Mouse (Mus musculus): ENCODE data around the gene Spata1. TPM values are rescaled to one million over a fixed set of nuclear protein-coding genes. Genes with fewer than 3 reads are reported as not detected.

The Spata1 gene
- total and polyA plus RNA-seq, 2 experiments, result 0.21 to 5.1 TPM

DNA sequence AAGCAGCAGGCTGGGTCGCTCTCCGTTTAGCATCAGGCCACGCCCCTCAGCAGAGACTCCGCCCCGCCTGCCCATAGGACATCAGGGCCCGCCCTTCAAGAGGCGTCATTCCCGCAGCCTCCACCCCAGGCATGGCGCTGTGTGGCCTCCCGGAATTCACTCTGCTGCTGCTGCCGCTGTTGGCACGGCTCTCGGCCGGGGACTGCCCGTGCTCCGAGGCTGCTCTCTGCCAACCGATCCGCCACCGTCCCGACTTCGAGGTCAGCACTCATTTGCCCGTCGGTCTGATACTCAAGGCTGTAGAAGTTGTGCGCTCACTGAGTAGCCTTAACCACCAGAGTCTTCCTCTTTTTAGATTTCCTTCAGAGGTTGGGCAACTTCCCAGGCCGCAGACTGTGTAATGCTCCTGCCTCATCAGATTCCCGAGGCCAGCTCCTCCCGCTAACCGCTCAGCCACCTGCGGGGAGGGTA is 49.1 kb downstream of the Spata1 start:
- H3K79me2 ChIP-seq (ENCODE audit: control insufficient read depth, insufficient read depth, low read length), result peaks cover 4% of the 10 kb centered on the region; the same call in 1 of the 2 replicates
- peaks cover 3% of the 10 kb centered on the region; the same call in 1 of the 2 replicates for H3K36me3 ChIP-seq (ENCODE audit: control insufficient read depth, insufficient read depth, low read length)
- H3K4me1 ChIP-seq (ENCODE audit: control insufficient read depth, insufficient read depth, low read length), result peaks cover 2% of the 10 kb centered on the region
- H3K27ac ChIP-seq (replicated peaks; ENCODE audit: insufficient read depth, low read depth, low read length), result peak overlapping the region; percentile 92
- H3K9ac ChIP-seq (ENCODE audit: low read depth, low read length), result peak overlapping the region; percentile 95
- no peaks in the 10 kb centered on the region for H3K27me3 ChIP-seq (ENCODE audit: control insufficient read depth, insufficient read depth, low read length)
- peak; percentile 80 for DNase-seq (ENCODE audit: extremely low read depth, low read depth, low spot score)
- peak; percentile 18; the same call in 1 of the 2 replicates for TF ChIP-seq CTCF (IDR thresholded peaks at IDR 0.05; ENCODE audit: low read depth, low read length)
- peak; percentile 97 for TF ChIP-seq POLR2A (IDR thresholded peaks at IDR 0.05; ENCODE audit: extremely low read depth, insufficient read depth, low read length)
- peak overlapping the region; percentile 92 for H3K4me3 ChIP-seq (ENCODE audit: insufficient read depth, low read depth, low read length)
- WGBS, result under 1% methylated on average over 29 of the region's 29 CpGs

DNA sequence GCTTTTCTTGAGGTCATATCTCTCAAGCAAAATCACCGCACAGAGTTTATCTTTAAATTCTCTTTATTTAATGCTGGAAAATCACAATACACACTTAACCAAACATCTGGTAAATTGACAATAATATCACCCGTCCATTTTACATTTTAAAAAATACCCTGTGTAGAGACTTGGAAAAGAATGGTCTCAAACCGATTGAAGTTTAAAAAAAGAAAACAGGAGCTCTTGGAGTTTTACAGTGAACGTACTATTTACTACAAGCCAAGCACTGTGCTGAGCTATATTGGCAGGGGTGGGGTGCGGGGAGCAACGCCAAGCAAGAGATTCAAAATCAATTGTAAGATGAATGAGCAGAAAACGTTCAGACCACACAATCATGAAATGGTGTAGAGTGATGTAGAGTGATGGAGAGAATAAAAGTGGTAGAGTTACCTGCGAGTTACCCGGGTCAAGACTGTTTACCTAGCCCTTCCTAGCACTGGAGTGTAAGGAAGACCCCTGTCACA is 49.8 kb downstream of the Spata1 start, which contains the start of gene Ctbs:
TSS of gene Ctbs (plus strand) at position 51 of the 506 bp plus-strand sequence.
- WGBS, result 52% methylated on average over 9 of the region's 9 CpGs
- peak within 1 kb of the TSS; percentile 92 for H3K27ac ChIP-seq (replicated peaks; ENCODE audit: insufficient read depth, low read depth, low read length)
- no peaks in the 10 kb centered on the region for H3K36me3 ChIP-seq (ENCODE audit: control insufficient read depth, insufficient read depth, low read length)
- no peak for DNase-seq (ENCODE audit: extremely low read depth, low read depth, low spot score)
- peaks cover 4% of the 10 kb centered on the region; the same call in 1 of the 2 replicates for H3K79me2 ChIP-seq (ENCODE audit: control insufficient read depth, insufficient read depth, low read length)
- H3K9ac ChIP-seq (ENCODE audit: low read depth, low read length), result peak within 1 kb of the TSS; percentile 95
- no peaks in the 10 kb centered on the region for H3K27me3 ChIP-seq (ENCODE audit: control insufficient read depth, insufficient read depth, low read length)
- TF ChIP-seq POLR2A (IDR thresholded peaks at IDR 0.05; ENCODE audit: extremely low read depth, insufficient read depth, low read length) (no peak), CTCF (IDR thresholded peaks at IDR 0.05; ENCODE audit: low read depth, low read length) (no peak)
- peaks cover 2% of the 10 kb centered on the region for H3K4me1 ChIP-seq (ENCODE audit: control insufficient read depth, insufficient read depth, low read length)
- peak within 1 kb of the TSS; percentile 92 for H3K4me3 ChIP-seq (ENCODE audit: insufficient read depth, low read depth, low read length)

DNA sequence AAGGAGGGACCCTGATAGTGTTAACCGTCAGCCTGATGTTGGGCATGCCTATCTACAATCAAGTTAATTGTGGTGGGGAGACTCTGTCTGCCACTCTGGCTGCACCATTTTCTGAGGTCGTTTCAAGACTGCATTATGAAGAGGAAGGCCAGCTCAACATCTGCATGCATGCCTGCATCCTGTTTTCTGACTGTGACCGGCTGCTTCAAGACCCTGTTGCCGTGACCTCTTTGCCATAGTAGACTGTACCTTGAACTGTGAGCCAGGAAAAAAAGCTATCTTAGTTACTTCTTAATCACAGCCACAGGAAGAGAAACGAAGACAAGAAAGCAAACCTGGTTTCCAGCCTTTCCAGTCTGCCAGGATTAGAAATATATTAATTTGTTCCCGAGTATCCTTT is 50.6 kb downstream of the Spata1 start:
- H3K27me3 ChIP-seq (ENCODE audit: control insufficient read depth, insufficient read depth, low read length), result no peaks in the 10 kb centered on the region
- TF ChIP-seq CTCF (IDR thresholded peaks at IDR 0.05; ENCODE audit: low read depth, low read length) (no peak), POLR2A (IDR thresholded peaks at IDR 0.05; ENCODE audit: extremely low read depth, insufficient read depth, low read length) (no peak)
- no peak overlapping the region for H3K27ac ChIP-seq (replicated peaks; ENCODE audit: insufficient read depth, low read depth, low read length)
- 68% methylated on average over 6 of the region's 6 CpGs for WGBS
- no peak overlapping the region for H3K4me3 ChIP-seq (ENCODE audit: insufficient read depth, low read depth, low read length)
- no peak for DNase-seq (ENCODE audit: extremely low read depth, low read depth, low spot score)
- H3K79me2 ChIP-seq (ENCODE audit: control insufficient read depth, insufficient read depth, low read length), result peaks cover 4% of the 10 kb centered on the region; the same call in 1 of the 2 replicates
- peaks cover 2% of the 10 kb centered on the region for H3K4me1 ChIP-seq (ENCODE audit: control insufficient read depth, insufficient read depth, low read length)
- no peaks in the 10 kb centered on the region for H3K36me3 ChIP-seq (ENCODE audit: control insufficient read depth, insufficient read depth, low read length)
- H3K9ac ChIP-seq (ENCODE audit: low read depth, low read length), result no peak overlapping the region

DNA sequence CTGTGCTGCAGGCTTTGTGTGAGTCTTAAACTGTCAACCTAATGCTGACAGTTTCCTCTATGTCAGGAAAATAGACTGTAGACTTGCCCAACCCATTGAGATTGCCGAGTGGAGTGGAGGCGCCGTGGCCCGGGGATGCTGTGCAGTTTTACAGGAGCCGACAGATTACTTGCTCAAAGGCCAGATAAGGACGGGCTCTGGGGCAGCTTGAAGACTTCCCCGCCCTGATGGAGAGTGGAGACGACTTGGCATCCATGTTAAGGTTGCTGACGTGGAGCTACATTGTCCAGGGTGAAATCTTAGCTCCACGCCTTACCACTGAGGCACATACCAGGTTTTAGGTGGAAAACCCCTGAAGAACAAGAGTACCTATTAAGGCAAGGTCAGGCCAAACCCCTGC is 51.2 kb downstream of the Spata1 start:
- H3K4me3 ChIP-seq (ENCODE audit: insufficient read depth, low read depth, low read length), result no peak overlapping the region
- H3K27ac ChIP-seq (replicated peaks; ENCODE audit: insufficient read depth, low read depth, low read length), result no peak overlapping the region
- H3K4me1 ChIP-seq (ENCODE audit: control insufficient read depth, insufficient read depth, low read length), result peaks cover 6% of the 10 kb centered on the region
- WGBS, result 88% methylated on average over 10 of the region's 10 CpGs
- DNase-seq (ENCODE audit: extremely low read depth, low read depth, low spot score), result no peak
- no peak overlapping the region for H3K9ac ChIP-seq (ENCODE audit: low read depth, low read length)
- H3K36me3 ChIP-seq (ENCODE audit: control insufficient read depth, insufficient read depth, low read length), result no peaks in the 10 kb centered on the region
- peaks cover 4% of the 10 kb centered on the region; the same call in 1 of the 2 replicates for H3K79me2 ChIP-seq (ENCODE audit: control insufficient read depth, insufficient read depth, low read length)
- TF ChIP-seq POLR2A (IDR thresholded peaks at IDR 0.05; ENCODE audit: extremely low read depth, insufficient read depth, low read length), result no peak
- no peak for TF ChIP-seq CTCF (IDR thresholded peaks at IDR 0.05; ENCODE audit: low read depth, low read length)
- no peaks in the 10 kb centered on the region for H3K27me3 ChIP-seq (ENCODE audit: control insufficient read depth, insufficient read depth, low read length)

DNA sequence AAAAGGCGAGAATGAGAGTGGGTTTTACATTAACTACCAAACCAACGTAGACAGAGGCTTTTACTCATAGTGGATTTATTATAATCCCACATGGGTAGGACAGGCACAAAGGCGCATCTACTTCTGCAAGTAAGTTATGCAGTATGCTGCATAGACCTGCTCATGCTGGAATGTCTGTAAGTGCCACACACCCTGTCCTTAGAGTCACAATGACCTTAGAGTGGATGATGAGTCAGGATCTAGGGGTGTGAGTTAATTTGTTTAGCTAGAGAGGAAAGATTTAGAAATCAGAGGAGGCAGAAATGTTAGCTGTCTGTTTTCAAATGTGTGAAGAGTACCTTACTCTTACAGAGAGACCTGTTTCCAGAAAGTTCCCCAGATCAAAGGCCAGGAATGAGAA is 52.0 kb downstream of the Spata1 start:
- WGBS, result 87% methylated on average over 3 of the region's 3 CpGs
- H3K27me3 ChIP-seq (ENCODE audit: control insufficient read depth, insufficient read depth, low read length), result no peaks in the 10 kb centered on the region
- H3K36me3 ChIP-seq (ENCODE audit: control insufficient read depth, insufficient read depth, low read length), result no peaks in the 10 kb centered on the region
- no peak overlapping the region for H3K4me3 ChIP-seq (ENCODE audit: insufficient read depth, low read depth, low read length)
- DNase-seq (ENCODE audit: extremely low read depth, low read depth, low spot score), result no peak
- peaks cover 8% of the 10 kb centered on the region for H3K4me1 ChIP-seq (ENCODE audit: control insufficient read depth, insufficient read depth, low read length)
- H3K27ac ChIP-seq (replicated peaks; ENCODE audit: insufficient read depth, low read depth, low read length), result no peak overlapping the region
- peaks cover 4% of the 10 kb centered on the region; the same call in 1 of the 2 replicates for H3K79me2 ChIP-seq (ENCODE audit: control insufficient read depth, insufficient read depth, low read length)
- no peak for TF ChIP-seq CTCF (IDR thresholded peaks at IDR 0.05; ENCODE audit: low read depth, low read length)
- no peak for TF ChIP-seq POLR2A (IDR thresholded peaks at IDR 0.05; ENCODE audit: extremely low read depth, insufficient read depth, low read length)
- H3K9ac ChIP-seq (ENCODE audit: low read depth, low read length), result no peak overlapping the region

DNA sequence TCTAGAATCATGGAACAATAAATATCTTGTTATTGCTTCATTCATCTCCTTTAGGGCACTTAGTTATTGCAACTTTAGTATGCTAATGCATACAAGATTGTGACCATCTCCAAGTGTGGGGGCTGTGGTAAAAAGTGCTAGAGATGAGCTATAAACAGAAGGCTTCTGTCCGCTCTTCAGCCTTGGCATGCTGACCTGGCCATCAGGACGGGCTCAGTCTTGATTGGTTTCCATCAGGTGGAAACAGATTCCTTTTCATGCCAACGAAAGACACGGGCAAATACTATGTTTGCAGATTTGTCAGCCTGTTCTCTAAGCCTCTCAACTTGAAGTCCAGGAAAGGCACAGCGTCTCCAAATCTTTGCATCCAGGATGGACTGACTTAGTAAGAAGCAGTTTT is 52.4 kb downstream of the Spata1 start:
- TF ChIP-seq CTCF (IDR thresholded peaks at IDR 0.05; ENCODE audit: low read depth, low read length) (no peak), POLR2A (IDR thresholded peaks at IDR 0.05; ENCODE audit: extremely low read depth, insufficient read depth, low read length) (no peak)
- no peaks in the 10 kb centered on the region; the same call in 1 of the 2 replicates for H3K36me3 ChIP-seq (ENCODE audit: control insufficient read depth, insufficient read depth, low read length)
- peaks cover 10% of the 10 kb centered on the region for H3K4me1 ChIP-seq (ENCODE audit: control insufficient read depth, insufficient read depth, low read length)
- H3K79me2 ChIP-seq (ENCODE audit: control insufficient read depth, insufficient read depth, low read length), result peaks cover 4% of the 10 kb centered on the region; the same call in 1 of the 2 replicates
- no peak overlapping the region for H3K4me3 ChIP-seq (ENCODE audit: insufficient read depth, low read depth, low read length)
- no peak overlapping the region for H3K9ac ChIP-seq (ENCODE audit: low read depth, low read length)
- no peaks in the 10 kb centered on the region for H3K27me3 ChIP-seq (ENCODE audit: control insufficient read depth, insufficient read depth, low read length)
- no peak for DNase-seq (ENCODE audit: extremely low read depth, low read depth, low spot score)
- 86% methylated on average over 5 of the region's 5 CpGs for WGBS
- no peak overlapping the region for H3K27ac ChIP-seq (replicated peaks; ENCODE audit: insufficient read depth, low read depth, low read length)

Measured in liver, adult 2 months (tissue).